Mouse (Mus musculus) limb, embryonic 11.5 days (tissue): ENCODE measurements around the gene Fnip2. TPM values are rescaled to one million over a fixed set of nuclear protein-coding genes. Genes with fewer than 3 reads are reported as not detected.

ENCODE experiments used
- ATAC-seq: fragments of 200-750 bp; cut with Nextera tagmentation; 2 replicates; pipeline ENCODE4 v1.8.0; 2017; ENCODE audit warnings: low read depth; ENCODE audit not compliant: insufficient number of reproducible peaks, low FRiP score, low TSS enrichment
- DNase-seq: peaks from one replicate; pipeline ENCODE4 v3.0.0-alpha.2; 2015; ENCODE audit warnings: low spot score
- H3K27ac ChIP-seq: fragments of 300-500 bp; sonication (generic); replicated peaks from 2 replicates; pipeline ENCODE4 v1.5.1; 2014; ENCODE audit warnings: low read depth, mild to moderate bottlenecking, low read length
- H3K27me3 ChIP-seq: fragments of 300-500 bp; sonication (generic); 2 replicates; pipeline ENCODE4 v1.6.1; 2014; ENCODE audit warnings: mild to moderate bottlenecking, low read length, mixed read lengths; ENCODE audit not compliant: control insufficient read depth, insufficient read depth
- H3K36me3 ChIP-seq: fragments of 300-500 bp; sonication (generic); 2 replicates; pipeline ENCODE4 v1.6.1; 2014; ENCODE audit warnings: mild to moderate bottlenecking, low read length, moderate library complexity, mixed read lengths; ENCODE audit not compliant: control insufficient read depth, insufficient read depth
- H3K4me1 ChIP-seq: fragments of 300-500 bp; sonication (generic); 2 replicates; pipeline ENCODE4 v1.6.1; 2014; ENCODE audit warnings: low read length, mixed read lengths; ENCODE audit not compliant: control insufficient read depth, insufficient read depth
- H3K4me2 ChIP-seq: fragments of 300-500 bp; sonication (generic); 2 replicates; pipeline ENCODE4 v1.6.1; 2014; ENCODE audit warnings: low read depth, mild to moderate bottlenecking, moderate library complexity; ENCODE audit not compliant: severe bottlenecking
- H3K4me3 ChIP-seq: fragments of 300-500 bp; sonication (generic); 2 replicates; pipeline ENCODE4 v1.5.1; 2014; ENCODE audit warnings: low read depth, low read length
- H3K9ac ChIP-seq: fragments of 300-500 bp; sonication (generic); 2 replicates; pipeline ENCODE4 v1.6.1; 2014; ENCODE audit warnings: mild to moderate bottlenecking, low read length
- H3K9me3 ChIP-seq: fragments of 300-500 bp; sonication (generic); 2 replicates; pipeline ENCODE4 v1.6.1; 2016; ENCODE audit warnings: low read length; ENCODE audit not compliant: control insufficient read depth
- WGBS: fragments of 180-500 bp; shearing (Covaris S2); extraction: QIAGEN DNeasy Blood & Tissue Kit; methylation state at CpG from one replicate; pipeline ENCODE4 v1.1.7; 2014; 5-methylcytosine and 5-hydroxymethylcytosine counted together
- polyA plus RNA-seq: library from polyadenylated mRNA; unstranded; fragments of >200 nt; fragmentation: Nextera tagmentation; extraction: Ambion mirVana; gene quantifications from 2 replicates; pipeline ENCODE4 v1.2.1, GENCODE M21; 2014

Gene Fnip2
- 5.1 and 6.6 TPM in 2 replicates for polyA plus RNA-seq

DNA sequence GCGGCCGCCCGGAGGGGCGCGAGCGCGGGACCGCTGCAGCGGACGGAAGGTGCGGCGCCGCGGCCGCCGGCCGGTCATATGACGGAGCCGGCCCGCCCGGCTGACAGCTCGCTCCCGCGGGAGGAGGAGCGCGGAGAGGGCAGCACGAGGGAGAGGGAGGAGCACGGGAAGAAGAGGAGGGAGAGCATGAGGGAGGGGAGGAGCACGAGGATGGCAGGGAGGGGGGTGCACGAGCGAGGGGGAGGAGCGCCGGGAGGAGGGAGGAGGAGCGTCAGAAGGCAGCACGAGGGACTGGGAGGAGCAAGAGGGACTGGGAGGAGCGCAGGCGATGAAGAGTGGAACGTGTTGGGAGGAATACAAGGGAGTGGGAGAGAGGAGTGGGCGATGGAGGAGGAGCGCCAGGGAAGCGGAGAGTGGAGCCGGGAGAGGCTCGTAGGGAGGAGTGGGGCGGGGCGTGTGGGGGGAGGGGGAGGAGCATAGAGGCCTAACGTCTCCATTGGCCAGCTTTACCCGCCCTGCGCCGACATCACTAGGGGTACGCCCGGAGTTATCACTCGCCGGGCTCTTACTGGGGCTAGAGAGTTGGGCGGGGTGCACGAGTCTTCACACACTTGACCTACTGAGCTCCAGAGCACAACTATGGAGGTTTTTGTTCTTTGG, at the start of gene Fnip2:
Gene Fnip2 (minus strand): TSS at position 94 of the 660 bp plus-strand sequence.
- Histone ChIP-seq H3K27me3 (no peaks in the 10 kb centered on the region), H3K27ac (peak within 1 kb of the TSS; percentile 47; the same call in 1 of the 2 replicates), H3K36me3 (no peaks in the 10 kb centered on the region), H3K4me1 (peaks cover 6% of the 10 kb centered on the region), H3K4me3 (peak within 1 kb of the TSS; percentile 73), H3K9ac (peak within 1 kb of the TSS; percentile 77), H3K4me2 (peak within 1 kb of the TSS; percentile 74), H3K9me3 (no peaks in the 10 kb centered on the region)
- under 1% methylated on average over 46 of the region's 55 CpGs for WGBS
- DNase-seq (peak; percentile 91), ATAC-seq (peak; percentile 97)

DNA sequence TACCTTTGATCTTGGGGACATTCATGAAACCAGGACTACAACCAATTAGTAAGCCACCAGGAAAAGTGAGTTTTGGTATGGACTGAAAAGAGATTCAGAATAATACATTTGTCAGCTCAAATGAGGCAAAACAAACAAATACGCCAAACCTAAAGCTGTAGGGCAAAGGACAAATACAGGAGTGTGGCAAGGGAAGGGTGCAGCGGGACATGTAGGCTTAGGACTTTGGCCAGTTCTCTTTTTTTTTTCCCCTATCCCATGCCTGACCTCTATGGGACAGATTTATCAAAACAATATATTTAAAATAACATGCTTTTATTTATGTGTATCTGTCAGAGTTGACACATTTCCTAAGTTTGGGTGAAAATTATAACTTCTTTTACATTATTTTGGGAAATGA, 42.3 kb upstream of the Fnip2 start:
- peaks cover 7% of the 10 kb centered on the region; the same call in 1 of the 2 replicates for H3K36me3 ChIP-seq
- ATAC-seq, result no peak
- no peaks in the 10 kb centered on the region for H3K4me1 ChIP-seq
- no peak for DNase-seq
- no peak overlapping the region for H3K27ac ChIP-seq
- no peaks in the 10 kb centered on the region for H3K27me3 ChIP-seq
- H3K4me3 ChIP-seq, result no peak overlapping the region
- WGBS, result 92% methylated on average over 2 of the region's 2 CpGs
- no peaks in the 10 kb centered on the region for H3K9me3 ChIP-seq
- no peak overlapping the region for H3K4me2 ChIP-seq
- no peak overlapping the region for H3K9ac ChIP-seq

GRCm38 (mm10) chr3:79595468-79595867, 27.9 kb upstream of the Fnip2 start:
- no peak overlapping the region for H3K9ac ChIP-seq
- DNase-seq (no peak), ATAC-seq (no peak)
- no peak overlapping the region for H3K27ac ChIP-seq
- H3K9me3 ChIP-seq, result no peaks in the 10 kb centered on the region
- peaks cover 13% of the 10 kb centered on the region; the same call in 1 of the 2 replicates for H3K36me3 ChIP-seq
- 95% methylated on average over 7 of the region's 7 CpGs for WGBS
- H3K4me2 ChIP-seq, result no peak overlapping the region
- no peak overlapping the region for H3K4me3 ChIP-seq
- no peaks in the 10 kb centered on the region for H3K27me3 ChIP-seq
- 0 out of 2 replicates have a peak, but pooled peaks cover 3% of the 10 kb centered on the region for H3K4me1 ChIP-seq

DNA sequence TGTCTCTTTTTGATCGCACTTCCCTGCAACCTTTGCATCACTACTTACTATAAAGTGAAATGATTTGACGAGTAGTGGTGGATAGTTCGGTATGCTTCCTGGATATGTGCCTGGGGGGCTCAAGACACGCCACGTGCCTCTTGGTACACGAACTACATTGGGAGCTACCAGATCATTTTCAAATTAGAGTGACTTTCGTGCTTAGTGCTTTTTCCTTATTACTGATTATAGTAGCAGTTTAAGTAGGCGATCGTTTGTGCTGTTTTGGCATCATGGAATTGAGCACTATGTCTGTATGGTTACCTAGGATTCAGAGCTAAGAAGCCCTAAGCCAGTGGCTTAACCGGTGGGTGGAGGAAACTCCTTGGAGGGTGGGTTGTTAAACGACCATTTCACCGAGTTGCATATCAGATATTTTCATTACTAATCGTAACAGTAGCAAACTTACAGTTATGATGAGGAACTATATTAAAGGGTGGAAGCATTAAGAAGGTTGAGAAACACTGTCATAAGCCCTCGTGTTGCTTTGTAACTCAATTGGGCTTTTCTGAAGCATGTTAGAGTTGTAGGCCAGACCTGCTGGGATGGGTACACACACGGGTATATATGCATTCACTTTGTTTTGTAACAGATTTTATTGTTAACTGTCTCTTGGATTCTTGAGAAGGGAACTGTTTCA, 24.3 kb upstream of the Fnip2 start:
- Histone ChIP-seq H3K4me1 (0 out of 2 replicates have a peak, but pooled peaks cover 3% of the 10 kb centered on the region), H3K9ac (peak overlapping the region; percentile 68), H3K27ac (peak overlapping the region; percentile 67; the same call in 1 of the 2 replicates), H3K36me3 (peaks cover 7% of the 10 kb centered on the region; the same call in 1 of the 2 replicates), H3K4me2 (peak overlapping the region; percentile 63), H3K9me3 (no peaks in the 10 kb centered on the region), H3K27me3 (no peaks in the 10 kb centered on the region), H3K4me3 (peak overlapping the region; percentile 58)
- DNase-seq (no peak), ATAC-seq (no peak)
- 6% methylated on average over 15 of the region's 15 CpGs for WGBS

- Histone ChIP-seq H3K27me3 (no peaks in the 10 kb centered on the region), H3K4me1 (0 out of 2 replicates have a peak, but pooled peaks cover 3% of the 10 kb centered on the region), H3K4me2 (peak within 1 kb of the TSS; percentile 63), H3K27ac (peak within 1 kb of the TSS; percentile 67), H3K36me3 (peaks cover 5% of the 10 kb centered on the region; the same call in 1 of the 2 replicates), H3K9ac (peak within 1 kb of the TSS; percentile 68), H3K4me3 (peak within 1 kb of the TSS; percentile 58), H3K9me3 (no peaks in the 10 kb centered on the region)
- WGBS, result 2% methylated on average over 63 of the region's 63 CpGs
- ATAC-seq (peak; percentile 83), DNase-seq (peak; percentile 89)
These were observed 23.5 kb upstream of the Fnip2 start, which contains the start of gene Ppid for GRCm38 (mm10) chr3:79590863-79591792. Gene Ppid (plus strand): TSS chr3:79591342.

- no peak for ATAC-seq
- Histone ChIP-seq H3K4me2 (no peak overlapping the region), H3K27me3 (no peaks in the 10 kb centered on the region), H3K27ac (no peak overlapping the region), H3K9me3 (no peaks in the 10 kb centered on the region), H3K36me3 (peaks cover 3% of the 10 kb centered on the region; the same call in 1 of the 2 replicates), H3K4me3 (no peak overlapping the region), H3K9ac (no peak overlapping the region), H3K4me1 (0 out of 2 replicates have a peak, but pooled peaks cover 3% of the 10 kb centered on the region)
- 83% methylated on average over 2 of the region's 2 CpGs for WGBS
- DNase-seq, result no peak
These were observed 22.1 kb upstream of the Fnip2 start for GRCm38 (mm10) chr3:79589671-79590070.

GRCm38 (mm10) chr3:79586804-79587203, 19.2 kb upstream of the Fnip2 start:
- WGBS, result 8% methylated on average over 6 of the region's 6 CpGs
- no peak overlapping the region for H3K4me2 ChIP-seq
- peak; percentile 74 for ATAC-seq
- no peaks in the 10 kb centered on the region for H3K27me3 ChIP-seq
- no peaks in the 10 kb centered on the region for H3K36me3 ChIP-seq
- no peak overlapping the region for H3K9ac ChIP-seq
- DNase-seq, result peak; percentile 96
- no peaks in the 10 kb centered on the region for H3K9me3 ChIP-seq
- no peaks in the 10 kb centered on the region for H3K4me1 ChIP-seq
- no peak overlapping the region for H3K4me3 ChIP-seq
- H3K27ac ChIP-seq, result no peak overlapping the region
